Mouse (Mus musculus) E14TG2a.4 (cell line): ENCODE measurements around the gene Stra6l.
A peak's percentile ranks its signal among the peaks of the same experiment; 100 is the strongest.

Source experiments
- H3K27me3 ChIP-seq: 2 replicates; pipeline ENCODE4 v1.6.1; 2014; ENCODE audit warnings: low read length, control low read depth; ENCODE audit not compliant: insufficient read depth
- H3K36me3 ChIP-seq: 2 replicates; pipeline ENCODE4 v1.6.1; 2014; ENCODE audit warnings: low read length, control low read depth; ENCODE audit not compliant: insufficient read depth
- H3K4me1 ChIP-seq: replicated peaks from 2 replicates; pipeline ENCODE4 v1.6.1; 2014; ENCODE audit warnings: low read depth, low read length, control low read depth
- H3K4me3 ChIP-seq: replicated peaks from 2 replicates; pipeline ENCODE4 v1.5.1; 2014; ENCODE audit warnings: mild to moderate bottlenecking, low read length
- H3K9me3 ChIP-seq: 2 replicates; pipeline ENCODE4 v1.6.1; 2014; ENCODE audit warnings: low read length, control low read depth
- CTCF ChIP-seq: conservative IDR thresholded peaks from 2 replicates; pipeline ENCODE4 v1.5.1; 2014; ENCODE audit warnings: low read length
- NANOG ChIP-seq: IDR thresholded peaks from 2 replicates; pipeline ENCODE4 v1.6.1; 2014; ENCODE audit warnings: borderline replicate concordance, low read length, mixed read lengths
- POU5F1 ChIP-seq: IDR thresholded peaks from 2 replicates; pipeline ENCODE4 v1.6.1; 2014; ENCODE audit warnings: low read length, borderline replicate concordance

Gene Stra6l

GRCm38 (mm10) chr4:45829907-45830759 lies 18.3 kb upstream of the Stra6l start:
- no peak for TF ChIP-seq CTCF
- TF ChIP-seq NANOG: peak; percentile 42; the same call in 1 of the 2 replicates
- TF ChIP-seq POU5F1: no peak
- H3K36me3 ChIP-seq: no peaks in the 10 kb centered on the region

DNA sequence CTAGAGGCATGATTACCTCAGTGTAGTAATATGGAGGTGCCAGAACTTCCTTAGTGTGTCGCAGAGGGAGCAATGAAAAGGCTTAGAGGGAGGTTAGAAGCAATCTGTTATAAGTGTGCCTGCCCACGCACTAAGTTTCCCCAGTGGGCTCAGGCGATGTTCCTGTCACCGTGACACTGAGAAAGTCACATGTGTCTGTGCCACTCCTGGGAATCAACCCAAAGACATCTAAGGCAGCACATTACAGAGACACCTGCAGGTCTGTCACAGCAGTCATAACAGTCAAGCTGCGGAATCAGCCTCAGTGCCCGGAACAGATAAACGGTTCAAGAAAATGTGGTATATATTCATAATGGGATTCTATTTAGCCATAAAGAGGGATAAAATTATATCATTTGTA lies 16.5 kb upstream of the Stra6l start:
- Histone ChIP-seq H3K9me3 (peaks cover 20% of the 10 kb centered on the region), H3K4me3 (no peak overlapping the region), H3K27me3 (peaks cover 47% of the 10 kb centered on the region), H3K4me1 (peaks cover 41% of the 10 kb centered on the region), H3K36me3 (no peaks in the 10 kb centered on the region)
- TF ChIP-seq POU5F1 (no peak), NANOG (no peak), CTCF (no peak)

More at GRCm38 (mm10) chr4:45829907-45830759, 18.3 kb upstream of the Stra6l start:
- Histone ChIP-seq H3K27me3 (peaks cover 64% of the 10 kb centered on the region), H3K9me3 (peaks cover 6% of the 10 kb centered on the region; the same call in 1 of the 2 replicates), H3K4me3 (no peak overlapping the region), H3K4me1 (peaks cover 48% of the 10 kb centered on the region)

- H3K36me3 ChIP-seq: no peaks in the 10 kb centered on the region
- H3K9me3 ChIP-seq: peaks cover 20% of the 10 kb centered on the region
- H3K27me3 ChIP-seq: peaks cover 32% of the 10 kb centered on the region
- no peak for TF ChIP-seq NANOG
- no peak overlapping the region for H3K4me3 ChIP-seq
- H3K4me1 ChIP-seq: peaks cover 39% of the 10 kb centered on the region
Observed at GRCm38 (mm10) chr4:45833461-45833860, 15.0 kb upstream of the Stra6l start.

DNA sequence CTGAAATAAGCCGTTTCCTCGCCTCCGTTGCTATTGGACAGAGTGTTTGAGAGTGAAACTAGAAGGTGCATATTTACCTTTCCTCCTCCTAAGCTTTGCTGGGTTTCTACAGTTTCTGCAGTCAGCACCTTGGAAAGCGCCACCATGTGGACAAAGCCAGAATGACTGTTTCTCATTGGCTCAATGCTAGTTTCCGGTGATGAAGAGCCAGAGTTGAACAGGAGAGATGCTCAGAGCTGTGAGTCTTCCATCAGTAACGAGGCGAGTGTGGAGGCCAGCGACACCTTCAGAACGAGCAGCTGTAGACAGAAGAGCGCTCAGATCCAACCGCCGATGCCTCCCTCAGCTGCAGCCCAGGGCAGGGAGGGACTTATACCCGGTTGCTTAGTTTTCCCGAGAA lies 4.1 kb upstream of the Stra6l start:
- peak overlapping the region; percentile 46 for H3K4me3 ChIP-seq
- peaks cover 16% of the 10 kb centered on the region for H3K4me1 ChIP-seq
- H3K27me3 ChIP-seq: peaks cover 36% of the 10 kb centered on the region
- H3K36me3 ChIP-seq: no peaks in the 10 kb centered on the region
- TF ChIP-seq NANOG: no peak
- TF ChIP-seq POU5F1: no peak
- peak; percentile 50 for TF ChIP-seq CTCF
- H3K9me3 ChIP-seq: peaks cover 16% of the 10 kb centered on the region

GRCm38 (mm10) chr4:45846263-45846662 lies 2.2 kb upstream of the Stra6l start:
- H3K4me3 ChIP-seq: no peak overlapping the region
- no peaks in the 10 kb centered on the region for H3K36me3 ChIP-seq
- peaks cover 26% of the 10 kb centered on the region for H3K4me1 ChIP-seq
- TF ChIP-seq POU5F1: no peak
- no peak for TF ChIP-seq NANOG
- no peak for TF ChIP-seq CTCF
- peaks cover 44% of the 10 kb centered on the region for H3K27me3 ChIP-seq
- peaks cover 16% of the 10 kb centered on the region for H3K9me3 ChIP-seq

DNA sequence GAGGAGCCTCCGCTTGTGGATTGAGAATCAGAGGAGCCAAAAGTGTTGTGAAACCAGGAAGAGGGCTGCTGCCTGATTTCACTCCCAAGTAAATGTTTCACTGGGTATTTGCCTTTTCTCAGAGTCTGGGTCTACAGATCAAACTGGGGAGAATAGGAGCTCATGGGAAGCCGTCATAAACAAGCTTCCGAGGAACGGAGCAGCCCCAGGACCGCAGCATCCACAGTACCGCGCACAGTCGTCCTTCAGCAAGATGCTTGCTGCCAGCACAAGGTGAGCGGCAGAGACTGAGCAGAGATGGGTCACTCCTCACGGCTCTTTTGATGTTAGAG lies 327 bp downstream of the Stra6l start:
- H3K4me1 ChIP-seq: peaks cover 38% of the 10 kb centered on the region
- no peaks in the 10 kb centered on the region for H3K36me3 ChIP-seq
- H3K9me3 ChIP-seq: no peaks in the 10 kb centered on the region
- H3K4me3 ChIP-seq: peak overlapping the region; percentile 45
- H3K27me3 ChIP-seq: peaks cover 58% of the 10 kb centered on the region
- TF ChIP-seq CTCF (no peak), NANOG (no peak), POU5F1 (no peak)

GRCm38 (mm10) chr4:45849419-45849818 lies 955 bp downstream of the Stra6l start:
- 0 out of 2 replicates have a peak, but pooled peaks have one; percentile 11 for TF ChIP-seq NANOG
- TF ChIP-seq POU5F1: no peak
- Histone ChIP-seq H3K4me1 (peaks cover 38% of the 10 kb centered on the region), H3K27me3 (peaks cover 62% of the 10 kb centered on the region), H3K4me3 (no peak overlapping the region), H3K9me3 (no peaks in the 10 kb centered on the region), H3K36me3 (no peaks in the 10 kb centered on the region)

GRCm38 (mm10) chr4:45851640-45852051 lies 3.2 kb downstream of the Stra6l start:
- no peaks in the 10 kb centered on the region for H3K9me3 ChIP-seq
- H3K27me3 ChIP-seq: peaks cover 51% of the 10 kb centered on the region
- no peaks in the 10 kb centered on the region for H3K36me3 ChIP-seq
- no peak for TF ChIP-seq NANOG
- no peak for TF ChIP-seq CTCF
- TF ChIP-seq POU5F1: no peak
- H3K4me3 ChIP-seq: no peak overlapping the region
- H3K4me1 ChIP-seq: peaks cover 37% of the 10 kb centered on the region

- TF ChIP-seq POU5F1: no peak
- no peak for TF ChIP-seq NANOG
- TF ChIP-seq CTCF: no peak
- Histone ChIP-seq H3K36me3 (no peaks in the 10 kb centered on the region), H3K9me3 (no peaks in the 10 kb centered on the region), H3K27me3 (peaks cover 46% of the 10 kb centered on the region), H3K4me1 (peaks cover 31% of the 10 kb centered on the region), H3K4me3 (no peak overlapping the region)
Observed at GRCm38 (mm10) chr4:45853496-45854246, 5.2 kb downstream of the Stra6l start.
